Mouse (Mus musculus): ENCODE measurements at regions not wholly inside any gene's neighbourhood (a gene's known extent, or its start where the extent isn't known, plus 50 kb on each side); places are given as distances from the start of the nearest gene placed in this dataset.

DNA sequence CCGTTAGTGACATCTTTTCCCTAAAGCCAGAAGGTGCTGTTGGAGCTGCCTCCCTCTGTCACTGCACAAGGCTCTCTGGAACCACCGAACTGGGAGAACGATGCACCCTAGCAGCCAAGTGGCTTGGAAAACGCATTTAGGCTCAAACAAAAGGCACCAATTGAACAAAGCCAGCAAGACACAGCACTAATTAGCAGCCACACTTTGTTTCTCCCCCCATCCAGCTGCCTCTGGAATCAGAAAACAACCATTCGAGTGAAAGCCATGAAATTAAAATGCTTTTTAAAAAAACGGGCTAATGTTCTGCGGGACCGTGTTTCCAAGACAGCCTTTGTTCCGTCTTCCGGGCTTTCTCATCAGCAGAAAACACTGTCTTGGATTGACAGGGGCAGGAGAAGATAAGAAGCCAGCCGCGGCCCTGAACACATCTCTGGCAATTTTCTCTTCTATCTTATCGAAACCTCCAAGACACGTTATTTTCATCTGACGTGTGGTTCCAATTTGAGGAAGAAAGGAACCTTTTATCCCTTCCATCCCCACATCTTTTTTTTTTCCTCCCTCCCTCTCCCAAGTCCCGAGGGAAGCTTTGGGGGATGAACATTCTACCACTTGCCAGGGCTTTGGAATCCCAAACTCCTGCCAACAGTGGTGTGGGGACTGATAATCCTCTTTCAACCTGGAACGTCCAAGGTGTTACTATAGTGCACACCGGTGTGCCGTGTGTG, 54.8 kb upstream of the Sec14l1 start:
- no peak for TF ChIP-seq POLR2A (IDR thresholded peaks at IDR 0.05; ENCODE audit: low read depth, low read length)
- TF ChIP-seq CTCF (IDR thresholded peaks at IDR 0.05; ENCODE audit: extremely low read depth, insufficient read depth, insufficient read length, insufficient replicate concordance): no peak

All from spleen, adult 2 months (tissue).